Mouse (Mus musculus) spleen, adult 2 months (tissue): Measurements from ENCODE around the gene Gabbr2. TPM values are rescaled to one million over a fixed set of nuclear protein-coding genes. Genes with fewer than 3 reads are reported as not detected.

ENCODE experiments used
- DNase-seq, 2 experiments: peaks; one replicate each; pipeline versions ENCODE4 v3.0.0 to v3.0.0-alpha.2; 2012 to 2021; ENCODE audit warnings: low spot score in 2 of 2, low read depth in 1 of 2
- H3K27ac ChIP-seq: fragments of 200-500 bp; 2 replicates; pipeline ENCODE4 v1.5.1; 2012; ENCODE audit warnings: low read length, inconsistent platforms; ENCODE audit not compliant: insufficient read depth
- H3K27me3 ChIP-seq: fragments of 200-500 bp; 2 replicates; pipeline ENCODE4 v1.6.1; 2012; ENCODE audit warnings: mild to moderate bottlenecking, moderate library complexity, low read length, inconsistent platforms; ENCODE audit not compliant: control insufficient read depth, insufficient read depth
- H3K36me3 ChIP-seq: fragments of 200-500 bp; 2 replicates; pipeline ENCODE4 v1.6.1; 2012; ENCODE audit warnings: mild to moderate bottlenecking, low read length, inconsistent platforms; ENCODE audit not compliant: control insufficient read depth, insufficient read depth
- H3K4me1 ChIP-seq: fragments of 200-500 bp; 2 replicates; pipeline ENCODE4 v1.6.1; 2011; ENCODE audit warnings: inconsistent platforms; ENCODE audit not compliant: control insufficient read depth, insufficient read depth, insufficient read length
- H3K4me3 ChIP-seq: fragments of 200-500 bp; 2 replicates; pipeline ENCODE4 v1.5.1; 2011; ENCODE audit warnings: mild to moderate bottlenecking, inconsistent platforms; ENCODE audit not compliant: insufficient read depth, insufficient read length; ENCODE audit errors: extremely low read depth
- CTCF ChIP-seq: fragments of 200-500 bp; IDR thresholded peaks from 2 replicates; pipeline ENCODE4 v1.5.1; 2011; ENCODE audit warnings: mild to moderate bottlenecking, inconsistent platforms; ENCODE audit not compliant: insufficient read depth, insufficient read length, insufficient replicate concordance; ENCODE audit errors: extremely low read depth
- POLR2A ChIP-seq: fragments of 200-500 bp; IDR thresholded peaks from 2 replicates; pipeline ENCODE4 v1.6.1; 2011; ENCODE audit warnings: low read depth, low read length, inconsistent platforms
- WGBS: fragments of 180-500 bp; shearing (Covaris S2); methylation state at CpG from one replicate; pipeline ENCODE4 v1.1.7; 2018; 5-methylcytosine and 5-hydroxymethylcytosine counted together
- polyA plus RNA-seq: library from polyadenylated mRNA; depleted of rRNA; stranded (reverse); fragments of >200 nt; gene quantifications from 2 replicates; pipeline ENCODE4 v1.2.3, GENCODE M21; 2012

Gabbr2 gene
- polyA plus RNA-seq, 1 experiment = not detected

- Histone ChIP-seq H3K27ac (no peak overlapping the region), H3K4me3 (no peak overlapping the region), H3K27me3 (no peaks in the 10 kb centered on the region), H3K36me3 (no peaks in the 10 kb centered on the region), H3K4me1 (no peaks in the 10 kb centered on the region)
- TF ChIP-seq POLR2A (no peak), CTCF (no peak)
- WGBS = 23% methylated on average over 3 of the region's 3 CpGs
- no peak for DNase-seq
Measured at GRCm38 (mm10) chr4:46928112-46928511, 63.6 kb downstream of the Gabbr2 start.

- no peak for DNase-seq
- TF ChIP-seq POLR2A = no peak
- TF ChIP-seq CTCF = no peak
- H3K27ac ChIP-seq = no peak overlapping the region
- no peaks in the 10 kb centered on the region for H3K4me1 ChIP-seq
- H3K27me3 ChIP-seq = no peaks in the 10 kb centered on the region
- no peaks in the 10 kb centered on the region for H3K36me3 ChIP-seq
- 82% methylated on average over 8 of the region's 8 CpGs for WGBS
- no peak overlapping the region for H3K4me3 ChIP-seq
Measured at GRCm38 (mm10) chr4:46919144-46919543, 72.5 kb downstream of the Gabbr2 start.

- H3K27ac ChIP-seq = no peak overlapping the region
- no peak for DNase-seq
- 51% methylated on average over 6 of the region's 6 CpGs for WGBS
Measured at GRCm38 (mm10) chr4:46916786-46917185, 74.9 kb downstream of the Gabbr2 start.

DNA sequence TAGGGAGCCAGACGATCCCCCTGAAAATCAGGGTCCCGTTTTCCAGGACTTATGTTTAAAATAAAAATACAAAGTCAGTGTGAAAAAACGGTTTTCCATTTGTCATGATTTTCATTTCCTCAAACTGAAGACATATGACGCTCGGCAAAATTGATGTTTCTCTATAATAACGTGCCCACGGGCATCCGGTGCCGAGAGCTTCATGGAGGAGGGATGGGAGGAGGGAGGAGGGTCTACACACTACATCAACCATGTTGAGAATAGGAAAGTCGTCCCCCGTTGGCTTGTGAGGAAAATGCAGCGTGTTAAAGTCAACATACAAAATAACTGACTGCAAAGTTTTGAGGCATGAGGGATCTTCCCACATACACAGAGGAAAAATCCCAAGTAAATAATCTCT is 75.7 kb downstream of the Gabbr2 start:
- no peaks in the 10 kb centered on the region for H3K36me3 ChIP-seq
- TF ChIP-seq CTCF (no peak), POLR2A (no peak)
- DNase-seq = no peak
- no peaks in the 10 kb centered on the region for H3K4me1 ChIP-seq
- no peak overlapping the region for H3K27ac ChIP-seq
- no peak overlapping the region for H3K4me3 ChIP-seq
- H3K27me3 ChIP-seq = no peaks in the 10 kb centered on the region
- WGBS = 77% methylated on average over 12 of the region's 12 CpGs

More at GRCm38 (mm10) chr4:46916786-46917185, 74.9 kb downstream of the Gabbr2 start:
- Histone ChIP-seq H3K4me3 (no peak overlapping the region), H3K27me3 (no peaks in the 10 kb centered on the region), H3K36me3 (no peaks in the 10 kb centered on the region), H3K4me1 (no peaks in the 10 kb centered on the region)
- no peak for TF ChIP-seq CTCF
- TF ChIP-seq POLR2A = no peak

- Histone ChIP-seq H3K36me3 (no peaks in the 10 kb centered on the region), H3K27me3 (no peaks in the 10 kb centered on the region), H3K4me1 (no peaks in the 10 kb centered on the region), H3K27ac (no peak overlapping the region), H3K4me3 (no peak overlapping the region)
- TF ChIP-seq CTCF (no peak), POLR2A (no peak)
- WGBS = 90% methylated on average over 14 of the region's 14 CpGs
- no peak for DNase-seq
Measured at GRCm38 (mm10) chr4:46915476-46915875, 76.2 kb downstream of the Gabbr2 start.

- no peak for DNase-seq
- Histone ChIP-seq H3K4me1 (no peaks in the 10 kb centered on the region), H3K27me3 (no peaks in the 10 kb centered on the region), H3K4me3 (no peak overlapping the region), H3K27ac (no peak overlapping the region), H3K36me3 (no peaks in the 10 kb centered on the region)
- 82% methylated on average over 6 of the region's 6 CpGs for WGBS
- TF ChIP-seq CTCF (no peak), POLR2A (no peak)
Measured at GRCm38 (mm10) chr4:46914606-46915005, 77.1 kb downstream of the Gabbr2 start.

GRCm38 (mm10) chr4:46906036-46906691 is 85.5 kb downstream of the Gabbr2 start:
- Histone ChIP-seq H3K27me3 (no peaks in the 10 kb centered on the region), H3K4me3 (no peak overlapping the region), H3K27ac (no peak overlapping the region), H3K4me1 (no peaks in the 10 kb centered on the region), H3K36me3 (no peaks in the 10 kb centered on the region)
- TF ChIP-seq POLR2A (no peak), CTCF (no peak)
- WGBS = 67% methylated on average over 3 of the region's 3 CpGs
- no peak for DNase-seq
